Mouse (Mus musculus) frontal cortex, postnatal 36 days (tissue): ENCODE measurements around the gene Dnaja2.

Experiments used
- DNase-seq, 2 experiments: peaks; one replicate each; pipeline ENCODE4 v3.0.0; 2022; ENCODE audit warnings: low spot score in 2 of 2

Dnaja2 gene

GRCm38 (mm10) chr8:85502381-85502780 lies 52.8 kb downstream of the Dnaja2 start:
- DNase-seq, result no peak

- DNase-seq, result peak; percentile 50 to 58
These were observed 54.0 kb downstream of the Dnaja2 start for GRCm38 (mm10) chr8:85500955-85501685.

- no peak for DNase-seq
These were observed 54.7 kb downstream of the Dnaja2 start for GRCm38 (mm10) chr8:85500460-85500859.

- DNase-seq, result no peak
These were observed 56.6 kb downstream of the Dnaja2 start for GRCm38 (mm10) chr8:85498577-85498976.

GRCm38 (mm10) chr8:85496778-85497177 lies 58.4 kb downstream of the Dnaja2 start:
- DNase-seq, result no peak

GRCm38 (mm10) chr8:85496125-85496524 lies 59.0 kb downstream of the Dnaja2 start:
- DNase-seq, result no peak

- DNase-seq, result peak; percentile 32 to 53
These were observed 61.9 kb downstream of the Dnaja2 start for GRCm38 (mm10) chr8:85492940-85493931.

GRCm38 (mm10) chr8:85492125-85492875 lies 62.8 kb downstream of the Dnaja2 start, which contains the start of gene Gpt2:
Gpt2 (plus strand) TSS chr8:85492576.
- DNase-seq, result peak; percentile 92 to 96

- DNase-seq, result no peak
These were observed 65.6 kb downstream of the Dnaja2 start for GRCm38 (mm10) chr8:85489546-85489945.

GRCm38 (mm10) chr8:85488631-85489030 lies 66.5 kb downstream of the Dnaja2 start:
- DNase-seq, result no peak

- no peak for DNase-seq
These were observed 67.1 kb downstream of the Dnaja2 start for GRCm38 (mm10) chr8:85487906-85488620.
